Mouse (Mus musculus) layer of hippocampus, postnatal 14 days (tissue): Measurements from ENCODE around the gene Gabra5. TPM values are rescaled to one million over a fixed set of nuclear protein-coding genes. Genes with fewer than 3 reads are reported as not detected.

Source experiments
- DNase-seq, 2 experiments: peaks; one replicate each; pipeline ENCODE4 v3.0.0; 2021 to 2022; ENCODE audit warnings: low spot score in 2 of 2, mixed read lengths in 1 of 2
- long read RNA-seq, 2 experiments: library from polyadenylated mRNA; stranded (forward); transcript quantifications; one replicate each; pipeline ENCODE4 v2.0.0; 2021
- total RNA-seq, 2 experiments: library from RNA; stranded (reverse); gene quantifications; 2 replicates each; pipeline ENCODE4 v1.2.3; 2021

Gabra5 gene
- total RNA-seq: 100 to 1,000 TPM; 214 to 219 TPM
- long read RNA-seq, experiment 1, transcript Gabra5-203 (10 exons, 2,224 nt): minor isoform, 20 of 281 reads
- long read RNA-seq, experiment 1, transcript Gabra5-202 (11 exons, 2,607 nt): major isoform, 57 of 281 reads
- long read RNA-seq, experiment 1, transcript Gabra5-201 (10 exons, 2,671 nt): minor isoform, 53 of 281 reads
- long read RNA-seq, experiment 1, partial matches to known transcripts: 22 of 281 reads
- long read RNA-seq, experiment 1, other reads (novel, unspliced or antisense): 129 of 281 reads
- long read RNA-seq, experiment 2, transcript Gabra5-202 (11 exons, 2,607 nt): minor isoform, 49 of 323 reads
- long read RNA-seq, experiment 2, transcript Gabra5-201 (10 exons, 2,671 nt): major isoform, 75 of 323 reads
- long read RNA-seq, experiment 2, transcript Gabra5-203 (10 exons, 2,224 nt): minor isoform, 38 of 323 reads
- long read RNA-seq, experiment 2, partial matches to known transcripts: 22 of 323 reads
- long read RNA-seq, experiment 2, other reads (novel, unspliced or antisense): 139 of 323 reads

DNA sequence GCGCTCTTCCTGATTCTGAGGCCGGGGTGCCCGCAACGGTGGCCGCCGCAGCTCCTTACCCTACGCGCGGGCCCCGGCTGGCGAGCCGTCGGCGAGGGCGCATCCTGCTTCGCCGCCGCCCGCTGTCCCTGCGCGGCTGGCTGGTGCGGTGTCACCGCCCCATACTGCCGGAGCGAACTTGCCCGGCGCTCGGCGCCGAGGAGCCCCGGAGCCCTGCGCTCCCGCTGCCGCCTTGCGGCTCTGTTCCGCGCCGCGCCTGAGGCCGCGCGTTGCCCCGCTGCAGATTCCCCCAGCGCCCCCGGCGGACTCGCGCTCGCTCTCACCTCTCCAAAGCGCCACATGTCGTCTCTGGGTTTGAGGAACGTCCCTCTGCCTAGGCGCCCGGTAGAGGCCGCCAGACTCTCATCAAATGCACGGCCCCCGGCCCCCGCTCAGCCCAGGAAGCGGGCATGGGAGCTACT lies at the start of gene Gabra5:
Gene Gabra5 (minus strand): TSS at position 379 of the 461 bp plus-strand sequence.
- peak; percentile 73 to 75 for DNase-seq

DNA sequence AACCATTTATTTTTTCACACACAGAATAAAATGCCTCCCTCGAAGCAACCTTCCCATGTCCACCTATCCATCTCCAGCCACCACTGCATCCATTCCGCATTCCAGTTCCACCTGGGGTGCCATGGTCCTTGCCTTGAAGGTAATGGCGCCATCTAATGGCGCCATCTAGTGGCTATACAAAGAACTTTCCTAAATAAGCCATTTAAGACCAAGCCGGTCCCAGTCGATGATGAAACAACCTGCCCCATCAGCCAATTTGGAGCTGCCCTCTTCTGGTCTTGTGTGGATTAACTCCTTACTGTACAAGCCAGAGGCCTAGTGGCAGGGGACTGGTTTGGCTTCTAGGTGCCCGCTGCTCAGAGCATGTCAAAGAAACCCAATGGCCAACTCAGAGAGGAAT lies 28.7 kb upstream of the Gabra5 start:
- DNase-seq: peak in 1 of 2 experiments; percentile 8

DNA sequence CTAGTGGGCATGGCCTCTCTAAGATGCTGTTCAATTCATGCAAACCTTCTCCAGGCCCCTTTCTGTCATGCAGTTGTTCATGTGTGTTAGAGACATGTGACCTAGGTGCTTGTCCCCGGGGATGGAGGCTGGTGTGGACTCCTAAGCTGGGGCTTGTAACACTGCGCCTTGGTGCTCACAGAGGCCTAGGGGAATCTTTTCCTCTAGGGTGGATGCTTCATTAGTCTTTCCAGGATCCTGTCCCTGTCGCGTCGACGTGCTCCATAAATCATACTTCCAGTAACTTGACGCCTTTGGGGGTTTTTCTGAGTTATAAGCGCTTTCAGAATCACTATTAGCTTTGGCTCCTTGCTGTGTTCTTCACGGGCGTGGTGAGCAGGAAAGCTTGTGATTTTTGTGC lies 22.8 kb upstream of the Gabra5 start:
- no peak for DNase-seq

DNA sequence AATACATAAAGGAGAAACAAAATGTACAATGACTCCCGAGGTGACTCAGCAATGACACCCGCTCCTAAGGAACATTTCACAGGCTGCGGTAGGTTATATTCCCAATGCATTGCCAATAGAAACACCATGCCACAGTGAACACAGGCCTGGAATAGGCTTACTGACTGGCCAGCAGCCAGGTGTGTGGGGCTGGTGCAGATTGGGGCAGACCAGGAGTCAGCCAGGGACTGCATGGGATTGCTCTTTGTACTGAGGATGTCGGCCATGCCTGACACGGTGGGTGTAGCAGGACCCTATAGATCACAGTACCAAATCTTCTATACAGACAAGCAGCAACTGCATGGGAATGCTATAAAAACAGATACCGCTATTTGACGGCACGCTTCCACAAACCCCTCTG lies 20.1 kb upstream of the Gabra5 start:
- peak in 1 of 2 experiments; percentile 6 for DNase-seq

DNA sequence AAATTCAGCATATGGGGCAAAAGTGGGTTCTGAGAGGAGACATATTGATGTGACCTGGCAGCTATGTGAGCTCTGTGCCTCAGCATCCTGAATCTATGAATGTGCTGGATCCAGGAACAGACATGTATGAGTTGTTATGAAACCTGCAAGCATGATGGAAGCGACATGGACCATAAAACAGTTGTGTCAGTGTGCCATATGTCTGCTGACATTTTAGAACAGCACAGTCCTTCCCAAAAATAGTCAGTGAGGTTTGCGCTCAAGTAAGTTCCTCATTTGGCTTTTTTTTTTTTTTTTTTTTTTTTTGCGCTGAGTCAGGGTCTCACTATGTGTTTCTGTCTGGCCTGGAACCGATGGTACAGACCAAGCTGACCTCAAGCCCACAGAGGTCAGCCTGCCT lies 19.6 kb upstream of the Gabra5 start:
- no peak for DNase-seq

DNA sequence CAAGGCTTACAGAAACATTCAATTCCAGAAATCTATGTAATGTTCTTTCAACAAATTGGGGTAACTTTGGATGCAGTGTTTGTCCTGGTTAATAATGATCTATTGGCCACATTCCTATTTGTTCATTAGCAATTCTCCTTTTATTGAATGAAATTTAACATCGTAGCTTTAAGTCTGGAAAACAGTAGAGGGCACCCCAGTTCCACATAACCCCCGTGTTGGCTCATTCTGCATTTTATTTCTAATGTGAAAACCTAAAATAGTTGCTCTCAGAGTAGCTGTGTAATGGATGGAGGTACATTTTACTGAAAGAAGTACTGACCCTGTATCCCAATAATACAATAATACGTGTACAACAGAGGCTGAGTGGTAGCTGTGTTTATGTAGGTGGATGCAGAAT lies 3.1 kb upstream of the Gabra5 start:
- DNase-seq: peak; percentile 38 to 83

DNA sequence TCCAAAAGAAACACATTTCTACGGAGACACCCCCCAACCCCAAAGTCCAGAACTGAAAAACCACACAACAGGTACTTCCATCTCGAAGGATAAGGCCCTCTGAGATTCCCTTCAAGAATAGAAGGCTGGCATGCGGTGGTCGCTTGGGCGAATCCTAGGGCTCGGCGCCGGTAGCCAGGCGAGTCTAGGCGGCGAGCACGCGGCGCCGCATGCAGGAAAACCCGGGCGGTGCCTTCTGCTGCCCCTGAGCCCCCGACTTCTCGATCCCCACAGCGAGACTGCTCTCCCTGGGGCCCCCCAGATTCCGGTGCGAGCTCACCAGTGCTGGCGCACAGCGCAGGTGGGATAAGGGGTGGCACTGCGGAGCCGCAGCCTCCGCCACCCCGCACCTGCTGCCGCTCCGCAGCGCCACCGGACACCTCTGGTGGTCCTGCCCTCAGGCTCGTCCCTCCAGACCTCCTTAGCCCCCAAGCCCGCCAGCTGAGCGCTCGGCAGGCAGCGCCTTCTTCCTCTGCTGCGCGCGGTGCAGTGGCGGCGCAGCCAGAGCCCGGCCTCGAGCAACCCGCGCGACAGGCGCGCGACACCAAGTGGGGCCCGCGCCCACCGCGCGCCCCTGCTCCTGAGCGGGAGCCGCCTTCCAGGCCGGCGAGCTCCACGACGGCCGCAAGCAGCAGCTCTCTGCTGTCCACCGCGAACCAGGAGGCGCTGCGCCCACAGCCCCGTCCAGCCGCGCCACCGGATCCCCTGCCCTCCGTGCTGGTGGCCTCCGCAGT lies 813 bp downstream of the Gabra5 start:
- DNase-seq: peak in 1 of 2 experiments; percentile 54

DNA sequence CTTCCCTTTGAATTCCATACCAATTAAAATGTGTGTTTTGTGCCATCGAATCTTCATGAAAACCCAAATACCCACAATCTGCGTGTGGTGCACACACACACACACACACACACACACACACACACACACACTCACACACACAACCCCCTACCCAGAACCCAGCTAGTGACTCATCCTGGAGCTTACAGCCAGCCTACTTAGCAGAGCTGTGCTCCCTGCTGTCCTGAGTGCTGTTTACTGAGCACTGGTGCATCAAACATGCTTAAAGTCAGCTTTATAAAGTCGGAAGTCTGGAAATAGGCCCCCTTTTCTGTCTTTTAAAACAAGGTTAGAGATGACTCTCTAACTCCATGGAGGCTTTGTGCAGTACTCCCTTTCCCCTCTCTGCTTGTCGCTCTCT lies 7.0 kb downstream of the Gabra5 start:
- DNase-seq: no peak

DNA sequence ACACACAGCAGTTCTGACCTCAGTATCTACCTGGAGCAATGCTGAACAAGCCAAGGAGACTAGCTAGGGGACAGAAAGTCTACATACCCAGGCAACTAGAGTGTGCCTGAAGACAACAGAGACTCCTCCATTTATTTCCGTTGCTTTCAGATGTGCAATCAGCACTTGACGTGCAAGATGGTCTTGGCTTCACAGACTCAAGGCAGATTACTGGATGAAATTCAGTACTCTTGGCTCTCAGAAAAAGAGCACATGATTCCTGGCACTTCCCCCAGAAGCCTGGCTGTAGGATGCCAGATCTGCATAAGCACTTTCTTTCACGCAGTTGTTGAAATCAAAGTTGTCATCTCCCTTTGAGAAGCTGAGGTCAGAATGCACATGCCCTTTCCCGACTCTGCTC lies 18.1 kb downstream of the Gabra5 start:
- DNase-seq: peak in 1 of 2 experiments; percentile 65

DNA sequence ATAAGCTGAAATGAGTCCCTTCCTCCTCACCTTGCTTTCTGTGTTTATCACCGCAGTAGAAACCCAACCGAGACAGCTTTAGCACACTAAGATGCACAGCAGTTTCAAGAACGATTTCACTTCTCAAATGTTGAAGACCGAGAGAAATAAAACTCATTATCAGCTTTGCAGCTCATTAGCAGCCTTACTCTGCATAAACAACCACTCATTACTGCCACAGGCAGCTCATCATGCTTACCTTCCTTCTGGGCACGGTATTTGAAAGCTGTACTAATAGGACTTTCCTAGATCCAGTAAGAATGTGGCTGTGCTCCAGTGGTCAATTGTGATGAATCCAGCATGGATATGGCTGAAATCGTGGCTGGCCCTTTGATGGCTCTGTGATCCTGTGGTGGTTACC lies 23.0 kb downstream of the Gabra5 start:
- DNase-seq: no peak

DNA sequence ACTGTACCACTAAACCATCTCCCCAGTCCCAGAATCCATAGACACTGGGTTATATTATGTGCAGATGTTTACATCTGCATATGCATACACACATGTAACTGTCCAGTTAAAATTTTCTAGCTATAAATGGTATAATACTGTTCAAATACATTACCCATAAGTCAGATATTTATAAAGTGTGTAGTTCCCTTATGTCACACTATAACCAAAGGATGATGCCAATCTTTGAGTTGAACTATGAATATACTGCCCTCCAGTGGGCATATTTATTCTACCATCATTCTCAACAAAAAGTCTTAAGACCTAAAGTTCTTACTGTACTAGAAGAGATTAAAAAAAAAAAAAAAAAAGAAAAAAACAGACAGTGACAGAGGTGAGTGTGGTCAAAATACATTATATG lies 27.0 kb downstream of the Gabra5 start:
- DNase-seq: no peak

DNA sequence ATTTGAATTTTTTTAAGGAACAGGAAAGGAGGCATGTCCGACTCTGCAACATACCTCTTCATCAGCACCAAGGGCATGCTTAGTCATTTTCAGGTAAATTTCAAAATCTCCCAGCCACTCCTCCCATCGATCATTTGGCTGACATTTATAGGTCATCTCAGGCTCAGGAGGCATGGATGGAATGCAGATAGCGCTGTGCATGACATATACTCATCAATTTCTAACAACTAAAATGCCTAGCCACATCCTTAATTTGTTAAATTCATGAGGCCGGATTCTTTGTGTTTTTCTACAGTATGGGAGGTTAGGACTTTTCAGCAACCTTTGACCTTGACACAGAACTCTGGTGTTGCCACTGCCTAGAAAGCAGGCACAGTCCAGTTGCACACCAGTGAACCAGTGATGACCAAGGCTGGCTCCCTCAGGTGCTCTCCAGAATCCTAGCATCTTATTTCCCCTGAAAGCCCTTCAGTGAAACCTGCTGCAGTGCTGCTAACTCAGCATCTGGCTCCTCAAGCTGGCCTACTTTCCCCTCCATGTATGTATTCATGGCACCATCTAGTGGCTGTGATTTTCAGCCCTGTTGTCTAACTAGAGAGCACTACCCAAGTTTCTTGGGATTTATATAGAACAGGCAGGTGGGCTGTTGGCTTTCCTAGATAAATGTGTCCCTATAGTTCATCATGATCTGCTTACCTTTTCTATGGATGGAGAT lies 35.9 kb downstream of the Gabra5 start:
- peak; percentile 55 to 75 for DNase-seq

DNA sequence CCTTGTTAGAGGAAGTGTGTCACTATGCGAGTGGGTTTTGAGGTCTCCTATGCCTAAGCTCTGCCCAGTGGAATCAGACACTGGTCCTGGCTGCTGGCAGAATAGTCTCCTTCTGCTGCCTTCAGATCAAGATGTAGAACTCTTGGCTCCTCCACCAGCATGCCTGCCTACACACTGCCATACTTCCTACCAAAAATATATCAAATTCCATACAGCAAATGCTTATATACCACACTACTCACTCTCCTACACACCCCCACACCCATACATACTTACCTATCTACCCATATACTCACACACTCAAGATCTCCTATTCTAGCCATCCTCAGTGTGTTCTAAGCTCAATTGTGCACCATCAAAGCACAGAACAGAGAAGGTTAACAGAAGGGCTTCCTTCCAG lies 38.5 kb downstream of the Gabra5 start:
- no peak for DNase-seq

DNA sequence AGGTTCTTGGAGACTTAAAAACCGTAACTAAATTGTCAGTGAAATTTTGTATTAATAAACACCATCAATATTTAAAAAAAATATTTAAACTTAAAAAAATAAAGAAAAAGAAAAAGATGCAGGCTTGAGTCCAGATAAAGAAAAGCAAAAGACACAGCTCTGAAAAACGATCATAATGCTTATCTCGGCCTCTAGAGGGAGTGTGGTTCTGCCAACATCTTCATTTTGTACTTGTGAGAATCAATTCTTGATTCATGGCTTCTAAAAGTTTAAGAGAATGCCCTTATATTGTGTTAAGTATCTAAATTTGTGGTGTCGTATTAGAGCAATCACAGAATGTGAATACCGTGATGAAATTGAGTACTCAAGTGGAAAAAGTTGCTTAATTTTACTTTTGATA lies 49.5 kb downstream of the Gabra5 start:
- DNase-seq: no peak

DNA sequence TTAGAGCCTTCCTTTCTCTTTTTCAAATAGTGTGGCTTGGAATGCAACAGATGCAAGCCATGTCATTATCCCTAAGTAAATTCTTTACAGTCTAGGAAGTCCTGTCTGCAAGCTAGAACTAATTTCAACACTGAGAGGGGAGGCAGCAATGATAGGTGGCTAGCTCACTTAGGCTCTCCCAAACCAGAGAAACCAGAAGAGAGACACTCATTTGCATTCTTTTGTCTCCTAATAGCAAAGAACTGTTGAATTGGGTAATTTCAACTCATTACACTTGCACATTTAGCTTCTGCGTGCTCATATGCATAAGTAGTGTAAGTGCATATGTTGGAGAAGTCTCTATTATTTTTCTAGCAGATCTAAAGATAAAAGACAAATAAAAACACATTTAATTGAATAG lies 61.6 kb downstream of the Gabra5 start:
- no peak for DNase-seq

DNA sequence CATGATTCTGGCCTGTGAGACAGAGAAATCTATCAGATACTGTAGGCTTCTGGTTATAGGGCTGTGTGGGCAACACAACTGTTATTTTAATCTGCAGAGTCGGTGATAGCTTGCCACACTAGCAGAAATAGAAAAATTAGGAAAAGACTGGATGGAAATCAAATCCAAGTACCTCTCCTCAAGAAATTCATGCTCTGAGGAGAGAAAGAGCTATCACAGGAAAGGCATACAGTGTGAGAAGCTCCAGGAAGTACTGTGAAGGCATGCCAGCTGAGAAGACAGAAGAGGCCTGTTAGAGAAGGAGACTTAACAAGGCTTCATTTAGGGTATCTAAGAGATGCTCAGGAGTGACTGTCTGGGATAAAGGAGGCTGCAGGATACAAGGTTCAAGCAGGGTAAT lies 87.2 kb downstream of the Gabra5 start:
- no peak for DNase-seq

DNA sequence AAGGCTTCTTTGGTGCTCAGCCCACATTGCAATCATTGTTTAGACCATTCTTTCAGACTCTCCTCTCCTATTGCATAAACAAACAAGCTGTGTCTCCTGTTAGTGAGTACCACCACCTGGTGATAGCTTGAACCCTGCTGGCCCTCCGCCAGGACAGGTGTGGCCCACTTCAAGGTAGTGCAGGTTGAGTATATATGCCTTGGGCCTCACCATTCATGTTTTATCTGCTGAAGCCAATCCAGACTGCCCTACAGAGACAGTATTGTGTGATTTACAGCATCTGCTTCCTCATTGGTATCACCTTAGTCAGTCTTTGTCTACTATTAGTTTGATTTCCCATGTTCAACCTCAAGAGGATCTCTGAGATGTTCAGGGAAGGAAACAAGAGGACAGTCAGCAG lies 88.8 kb downstream of the Gabra5 start:
- DNase-seq: no peak

DNA sequence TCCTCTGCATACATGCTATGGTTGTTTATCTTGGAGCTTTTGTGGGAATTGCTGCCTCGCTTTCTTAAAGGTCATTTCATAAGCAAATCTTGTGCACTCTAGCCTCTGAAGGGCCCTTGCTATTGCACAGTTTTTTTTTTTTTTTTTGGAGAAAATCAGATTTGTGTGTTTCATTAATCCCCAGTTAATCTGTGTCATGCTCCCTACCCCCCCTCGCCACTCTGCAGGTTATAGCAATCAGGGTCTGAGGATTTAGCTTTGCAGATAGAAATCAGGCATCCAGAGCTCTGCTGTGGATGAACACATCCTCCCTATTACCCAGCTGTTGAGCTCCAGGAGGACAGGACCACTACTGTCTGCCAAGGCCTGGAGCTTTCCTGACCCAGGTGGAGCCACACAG lies 90.5 kb downstream of the Gabra5 start, which contains the start of gene Gabrb3:
Gene Gabrb3 (plus strand): TSS at position 301 of the 400 bp plus-strand sequence.
- no peak for DNase-seq

DNA sequence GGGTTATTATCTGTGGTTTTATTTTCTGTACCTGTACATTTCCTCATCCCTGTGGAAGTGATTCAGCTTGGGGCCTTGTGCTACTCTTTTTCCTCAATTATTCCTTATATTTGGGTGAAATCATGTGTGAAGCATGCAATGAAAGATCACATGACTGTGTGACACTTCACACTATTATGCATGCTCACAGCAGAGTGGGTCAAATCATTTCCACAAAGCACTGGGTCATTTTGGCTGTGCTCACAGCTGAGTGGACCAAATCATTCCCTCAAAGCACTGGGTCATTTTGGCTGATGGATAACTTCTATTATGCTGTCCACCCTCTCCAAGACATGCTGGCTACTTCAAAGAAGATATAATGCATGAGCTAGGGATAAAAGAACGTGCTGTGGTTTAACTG lies 97.0 kb downstream of the Gabra5 start:
- DNase-seq: no peak

DNA sequence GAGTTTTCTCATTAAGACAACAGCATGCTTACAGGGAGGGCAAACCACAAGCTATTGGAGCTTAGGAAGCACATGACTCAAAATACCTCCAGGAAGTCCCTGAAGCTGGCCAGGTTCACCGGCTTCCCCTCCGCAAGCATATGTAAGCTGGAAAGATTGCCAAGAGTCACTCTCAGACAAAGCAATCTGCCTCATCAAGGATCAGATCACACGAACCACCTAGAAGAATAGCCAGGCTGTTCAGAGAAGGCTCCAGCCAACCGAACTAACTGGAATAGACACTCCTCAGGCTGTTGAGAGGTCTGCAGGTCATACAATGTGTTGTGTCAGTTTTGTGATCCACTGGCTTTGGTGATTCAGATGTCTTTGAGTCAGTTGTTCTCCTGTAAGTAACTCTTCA lies 98.7 kb downstream of the Gabra5 start:
- no peak for DNase-seq

DNA sequence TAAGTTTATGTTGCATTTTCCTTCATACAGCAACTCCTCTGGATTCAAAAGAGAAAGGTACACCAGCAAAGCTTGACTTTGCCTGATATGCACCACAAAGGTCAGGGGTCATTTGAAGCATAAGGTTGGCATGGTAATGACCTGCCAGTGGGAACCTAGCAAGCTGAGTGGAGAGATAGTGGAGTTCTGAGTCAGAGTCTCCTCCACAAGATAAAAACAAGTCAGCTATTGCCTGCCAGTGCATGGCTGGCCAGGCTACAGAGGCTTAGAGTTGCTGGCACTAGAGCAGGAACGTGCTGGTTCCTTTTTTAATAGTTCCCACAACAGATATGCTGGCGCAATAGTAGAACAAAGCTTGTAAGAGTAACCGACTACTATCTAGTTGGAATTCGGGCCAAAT lies 116.3 kb downstream of the Gabra5 start:
- DNase-seq: no peak
